Mouse (Mus musculus) erythroblast, embryonic 14.5 days (primary cell): ENCODE measurements around the gene Spns3. TPM values are rescaled to one million over a fixed set of nuclear protein-coding genes. Genes with fewer than 3 reads are reported as not detected.
"Not testable (repeated sequence)": the region's sequence is repeated elsewhere in the genome, so short reads cannot be mapped to it uniquely, and the experiment has no call there.

Source experiments
- H3K27me3 ChIP-seq: 2 replicates; pipeline ENCODE4 v1.6.1; 2012; ENCODE audit warnings: inconsistent platforms; ENCODE audit not compliant: control insufficient read depth
- H3K36me3 ChIP-seq: 2 replicates; pipeline ENCODE4 v1.6.1; 2012; ENCODE audit warnings: mild to moderate bottlenecking, inconsistent platforms; ENCODE audit not compliant: control insufficient read depth
- H3K4me1 ChIP-seq: 2 replicates; pipeline ENCODE4 v1.6.1; 2012; ENCODE audit warnings: inconsistent platforms; ENCODE audit not compliant: control insufficient read depth
- H3K4me3 ChIP-seq: replicated peaks from 2 replicates; pipeline ENCODE3; 2012; ENCODE audit warnings: moderate library complexity, mild to moderate bottlenecking, inconsistent platforms
- H3K9me3 ChIP-seq: 2 replicates; pipeline ENCODE4 v1.6.1; 2012; ENCODE audit warnings: low read length, inconsistent platforms, mixed read lengths; ENCODE audit not compliant: control insufficient read depth
- GATA1 ChIP-seq: IDR thresholded peaks from 2 replicates; pipeline ENCODE4 v1.6.1; 2012; ENCODE audit warnings: low read length, inconsistent platforms, mixed read lengths
- TAL1 ChIP-seq: IDR thresholded peaks from 3 replicates; pipeline ENCODE4 v1.6.1; 2012; ENCODE audit warnings: low read length, inconsistent platforms, mixed read lengths
- polyA plus RNA-seq: library from polyadenylated mRNA; stranded (reverse); fragments of >175 nt; gene quantifications from 2 replicates; pipeline ENCODE4 v1.2.3, GENCODE M21; 2012

Gene Spns3
- polyA plus RNA-seq, 1 experiment = 0.07 TPM

- Histone ChIP-seq H3K27me3 (no peaks in the 10 kb centered on the region), H3K36me3 (no peaks in the 10 kb centered on the region), H3K4me3 (no peak overlapping the region), H3K9me3 (no peaks in the 10 kb centered on the region), H3K4me1 (peaks cover 2% of the 10 kb centered on the region)
- TF ChIP-seq TAL1 = no peak
- no peak for TF ChIP-seq GATA1
These were observed 14.0 kb upstream of the Spns3 start for GRCm38 (mm10) chr11:72564232-72564807.

- Histone ChIP-seq H3K27me3 (no peaks in the 10 kb centered on the region), H3K9me3 (no peaks in the 10 kb centered on the region), H3K4me1 (no peaks in the 10 kb centered on the region; the same call in 1 of the 2 replicates), H3K36me3 (no peaks in the 10 kb centered on the region), H3K4me3 (no peak overlapping the region)
- TF ChIP-seq GATA1 (no peak), TAL1 (no peak)
These were observed 10.4 kb upstream of the Spns3 start for GRCm38 (mm10) chr11:72560661-72561060.

GRCm38 (mm10) chr11:72558155-72558554 is 7.8 kb upstream of the Spns3 start:
- TF ChIP-seq GATA1 (no peak), TAL1 (no peak)
- Histone ChIP-seq H3K27me3 (no peaks in the 10 kb centered on the region), H3K9me3 (no peaks in the 10 kb centered on the region), H3K4me1 (no peaks in the 10 kb centered on the region; the same call in 1 of the 2 replicates), H3K4me3 (no peak overlapping the region), H3K36me3 (no peaks in the 10 kb centered on the region)

- H3K4me1 ChIP-seq = no peaks in the 10 kb centered on the region; the same call in 1 of the 2 replicates
- no peaks in the 10 kb centered on the region for H3K9me3 ChIP-seq
- no peak for TF ChIP-seq TAL1
- no peak overlapping the region for H3K4me3 ChIP-seq
- no peaks in the 10 kb centered on the region for H3K36me3 ChIP-seq
- H3K27me3 ChIP-seq = no peaks in the 10 kb centered on the region
These were observed 6.6 kb upstream of the Spns3 start for GRCm38 (mm10) chr11:72556953-72557352.

GRCm38 (mm10) chr11:72556470-72556869 is 6.2 kb upstream of the Spns3 start:
- no peak for TF ChIP-seq TAL1
- TF ChIP-seq GATA1 = no peak
- H3K36me3 ChIP-seq = no peaks in the 10 kb centered on the region
- H3K9me3 ChIP-seq = no peaks in the 10 kb centered on the region
- H3K27me3 ChIP-seq = no peaks in the 10 kb centered on the region
- no peaks in the 10 kb centered on the region; the same call in 1 of the 2 replicates for H3K4me1 ChIP-seq
- H3K4me3 ChIP-seq = no peak overlapping the region

- H3K36me3 ChIP-seq = no peaks in the 10 kb centered on the region
- H3K9me3 ChIP-seq = no peaks in the 10 kb centered on the region
- peaks cover 7% of the 10 kb centered on the region for H3K4me1 ChIP-seq
- H3K27me3 ChIP-seq = no peaks in the 10 kb centered on the region
- no peak overlapping the region for H3K4me3 ChIP-seq
- TF ChIP-seq TAL1 = no peak
- TF ChIP-seq GATA1 = no peak
These were observed 1.3 kb upstream of the Spns3 start for GRCm38 (mm10) chr11:72551531-72552105.

- no peaks in the 10 kb centered on the region for H3K9me3 ChIP-seq
- H3K27me3 ChIP-seq = no peaks in the 10 kb centered on the region
- H3K4me1 ChIP-seq = peaks cover 25% of the 10 kb centered on the region
- no peak overlapping the region for H3K4me3 ChIP-seq
- H3K36me3 ChIP-seq = no peaks in the 10 kb centered on the region
- TF ChIP-seq TAL1 (no peak), GATA1 (no peak)
These were observed 3.1 kb downstream of the Spns3 start for GRCm38 (mm10) chr11:72547181-72547580.

GRCm38 (mm10) chr11:72544716-72545115 is 5.6 kb downstream of the Spns3 start:
- Histone ChIP-seq H3K9me3 (no peaks in the 10 kb centered on the region), H3K4me3 (no peak overlapping the region), H3K36me3 (no peaks in the 10 kb centered on the region), H3K27me3 (no peaks in the 10 kb centered on the region), H3K4me1 (peaks cover 19% of the 10 kb centered on the region)
- TF ChIP-seq GATA1 (no peak), TAL1 (no peak)

GRCm38 (mm10) chr11:72543692-72544091 is 6.6 kb downstream of the Spns3 start:
- not testable (repeated sequence) for H3K36me3 ChIP-seq, H3K9me3 ChIP-seq, H3K27me3 ChIP-seq, H3K4me3 ChIP-seq
- H3K4me1 ChIP-seq = peaks cover 18% of the 10 kb centered on the region

GRCm38 (mm10) chr11:72542586-72542985 is 7.7 kb downstream of the Spns3 start:
- TF ChIP-seq TAL1 (no peak), GATA1 (no peak)
- H3K27me3 ChIP-seq = no peaks in the 10 kb centered on the region
- H3K4me3 ChIP-seq = no peak overlapping the region
- no peaks in the 10 kb centered on the region for H3K9me3 ChIP-seq
- no peaks in the 10 kb centered on the region for H3K36me3 ChIP-seq
- H3K4me1 ChIP-seq = peaks cover 18% of the 10 kb centered on the region
